Mouse (Mus musculus): ENCODE measurements at regions not wholly inside any gene's neighbourhood (a gene's known extent, or its start where the extent isn't known, plus 50 kb on each side); places are given as distances from the start of the nearest gene placed in this dataset.
"Not testable (repeated sequence)": the region's sequence is repeated elsewhere in the genome, so short reads cannot be mapped to it uniquely, and the experiment has no call there.

DNA sequence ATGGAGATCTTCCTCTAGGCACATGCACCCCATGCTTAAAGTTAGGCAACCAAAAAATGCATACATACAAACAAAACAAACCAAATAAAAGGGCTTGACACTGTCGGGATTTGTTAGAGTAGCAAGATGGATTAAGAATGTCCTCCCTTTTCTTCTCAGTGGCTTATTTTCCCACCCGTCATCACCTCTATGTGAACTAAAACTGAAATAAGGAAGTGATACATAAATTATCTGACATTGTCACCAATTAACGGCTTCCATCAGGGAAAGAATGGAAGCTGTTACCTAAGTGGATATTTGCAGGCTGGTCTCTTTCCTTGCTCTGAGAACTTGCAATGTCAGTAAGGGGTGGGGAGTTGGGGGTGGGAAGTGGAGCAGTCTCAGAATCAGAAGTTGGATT, 541.5 kb downstream of the Diaph3 start:
- DNase-seq (ENCODE audit: low spot score in 2 of 2) = no peak

DNA sequence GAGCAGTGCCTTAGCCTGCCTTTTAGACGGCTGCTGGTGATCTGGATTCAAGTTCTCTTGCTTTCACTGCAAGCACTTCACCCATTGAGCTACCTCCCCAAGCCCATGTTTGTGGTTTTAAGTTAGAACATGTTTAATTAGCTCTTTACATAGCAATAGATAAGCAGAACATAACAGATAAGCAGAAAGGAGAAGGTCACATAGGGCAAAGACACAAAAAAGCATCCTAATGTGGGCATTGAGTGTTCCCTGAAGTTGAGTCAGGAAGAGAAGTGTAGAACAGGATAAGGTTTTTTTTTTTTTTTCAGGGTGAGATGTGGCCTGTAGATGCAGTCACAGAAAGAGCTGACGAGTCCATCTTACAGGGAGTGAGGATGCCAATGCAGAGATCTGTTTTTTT, 552.5 kb downstream of the Diaph3 start:
- DNase-seq (ENCODE audit: low spot score in 2 of 2) = no peak

- not testable (repeated sequence) for DNase-seq (ENCODE audit: low spot score in 2 of 2)
Observed at GRCm38 (mm10) chr14:86585959-86586358, 555.1 kb downstream of the Diaph3 start.

DNA sequence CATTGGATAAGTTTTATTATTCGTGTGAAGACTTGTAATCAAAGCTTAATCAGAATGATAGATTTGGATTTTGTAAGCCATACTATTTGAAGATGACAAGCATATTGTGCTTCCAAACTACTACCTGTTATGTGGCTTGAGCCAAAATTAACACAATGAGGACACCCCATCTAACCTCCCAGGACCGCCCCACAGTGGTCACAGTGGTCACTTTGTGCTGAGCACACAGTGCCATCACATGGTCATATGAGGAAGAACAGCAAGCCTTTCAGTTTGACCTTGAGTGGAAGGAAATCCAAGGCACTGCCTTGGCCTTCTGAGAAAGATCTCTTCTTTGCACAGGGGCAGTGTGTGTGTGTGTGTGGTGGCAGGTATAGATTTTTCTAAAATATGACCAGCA, 578.3 kb downstream of the Diaph3 start:
- DNase-seq (ENCODE audit: low spot score in 2 of 2) = peak in 1 of 2 experiments; percentile 24

DNA sequence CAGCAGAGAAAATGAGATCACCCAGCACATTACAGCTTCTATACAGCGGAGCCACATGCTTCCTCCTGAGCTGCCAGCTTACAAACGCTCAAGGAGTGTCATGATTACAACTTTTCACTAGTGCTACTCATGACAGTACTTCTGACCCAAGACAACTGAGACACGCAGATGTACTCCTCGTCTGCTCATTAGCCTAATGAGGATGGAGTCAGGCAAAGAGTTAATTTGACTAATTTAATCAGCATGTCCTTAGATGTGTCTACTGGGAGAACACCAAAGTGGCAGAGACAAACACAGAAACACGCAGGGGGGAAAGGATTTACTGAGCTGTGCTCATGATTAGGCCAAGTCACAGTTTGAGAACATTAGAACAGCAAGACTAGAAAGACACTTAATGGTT, 603.0 kb downstream of the Diaph3 start:
- DNase-seq (ENCODE audit: low spot score in 2 of 2) = no peak

- no peak for DNase-seq (ENCODE audit: low spot score in 2 of 2)
Observed at GRCm38 (mm10) chr14:86536341-86537027, 604.6 kb downstream of the Diaph3 start.

DNA sequence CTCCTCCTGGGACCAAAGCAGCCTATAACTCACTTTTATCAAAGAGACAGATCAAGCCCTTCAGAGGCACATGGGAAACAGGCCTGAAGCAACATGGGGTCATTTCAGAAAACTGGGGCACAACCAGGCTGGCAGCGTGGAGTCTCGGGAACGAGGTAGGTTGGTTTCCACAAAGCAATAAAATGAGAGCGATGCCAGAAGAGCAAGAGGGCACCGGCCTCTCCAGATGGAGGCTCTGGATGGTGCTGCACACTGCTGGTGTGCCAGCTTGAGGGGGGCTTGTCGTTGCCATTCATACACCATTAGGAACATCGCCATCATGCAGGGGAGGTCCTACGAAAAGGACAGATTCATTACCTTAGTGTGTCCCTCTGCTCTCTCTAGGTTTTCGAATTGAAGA, 630.6 kb downstream of the Diaph3 start:
- no peak for DNase-seq (ENCODE audit: low spot score in 2 of 2)

DNA sequence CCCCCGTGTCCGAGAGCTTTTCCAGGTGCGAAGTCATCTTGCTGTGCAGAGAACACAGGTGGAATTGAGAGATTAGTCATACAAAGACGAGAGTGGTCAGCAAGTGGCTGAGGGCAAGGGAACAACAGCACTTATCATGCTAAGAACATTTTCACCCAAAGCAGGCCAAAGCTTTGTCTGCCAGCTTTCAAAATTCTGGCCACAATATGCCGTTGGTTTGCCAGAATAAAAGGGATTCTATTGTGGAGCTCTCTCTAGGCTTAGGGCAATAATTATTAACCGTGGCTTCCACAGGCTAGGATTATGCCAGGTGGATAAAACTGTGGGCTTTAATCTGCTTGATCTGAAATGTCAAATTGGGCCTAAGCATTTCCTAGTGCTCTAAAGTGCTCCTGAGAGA, 631.3 kb downstream of the Diaph3 start:
- DNase-seq (ENCODE audit: low spot score in 2 of 2) = no peak

GRCm38 (mm10) chr14:86506286-86506685, 634.7 kb downstream of the Diaph3 start:
- no peak for DNase-seq (ENCODE audit: low spot score in 2 of 2)

GRCm38 (mm10) chr14:86490826-86491225, 650.2 kb downstream of the Diaph3 start:
- DNase-seq (ENCODE audit: low spot score in 2 of 2) = no peak

DNA sequence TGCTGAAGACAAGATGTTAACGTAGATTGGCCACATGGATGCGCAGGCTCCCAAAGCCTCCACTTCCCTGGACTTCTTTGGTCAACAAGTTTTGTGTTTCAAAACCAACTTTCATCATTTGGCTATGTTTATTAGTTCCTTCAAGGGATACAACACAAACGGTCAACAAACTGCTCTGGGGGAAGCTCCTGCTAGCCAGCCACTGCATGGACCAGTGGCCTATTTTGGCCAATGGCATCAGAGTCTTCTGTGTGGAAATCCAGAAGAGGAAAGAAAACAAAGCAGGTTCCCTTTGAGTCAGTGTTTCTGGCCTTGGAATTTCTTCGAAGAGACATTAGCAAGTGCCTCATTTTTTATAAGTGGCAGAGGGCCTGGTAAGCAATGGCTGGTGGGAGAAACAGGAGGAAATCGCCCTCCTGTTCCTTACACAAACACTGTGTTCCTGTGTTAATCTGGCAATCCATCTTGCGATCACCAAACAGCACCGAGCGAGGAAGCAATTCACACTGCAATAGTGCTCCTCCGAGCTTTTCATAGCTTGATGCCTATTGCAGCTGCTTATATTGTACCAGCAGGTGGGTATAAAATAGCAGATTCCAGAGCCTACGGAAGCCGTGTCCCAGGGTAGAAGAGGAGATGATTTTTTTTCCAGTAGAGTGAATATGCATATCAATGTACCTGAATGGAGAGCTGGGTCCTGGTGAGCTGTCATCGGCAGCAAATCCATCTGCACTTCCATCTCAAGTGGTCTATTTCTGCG, 651.0 kb downstream of the Diaph3 start:
- DNase-seq (ENCODE audit: low spot score in 2 of 2) = no peak

DNA sequence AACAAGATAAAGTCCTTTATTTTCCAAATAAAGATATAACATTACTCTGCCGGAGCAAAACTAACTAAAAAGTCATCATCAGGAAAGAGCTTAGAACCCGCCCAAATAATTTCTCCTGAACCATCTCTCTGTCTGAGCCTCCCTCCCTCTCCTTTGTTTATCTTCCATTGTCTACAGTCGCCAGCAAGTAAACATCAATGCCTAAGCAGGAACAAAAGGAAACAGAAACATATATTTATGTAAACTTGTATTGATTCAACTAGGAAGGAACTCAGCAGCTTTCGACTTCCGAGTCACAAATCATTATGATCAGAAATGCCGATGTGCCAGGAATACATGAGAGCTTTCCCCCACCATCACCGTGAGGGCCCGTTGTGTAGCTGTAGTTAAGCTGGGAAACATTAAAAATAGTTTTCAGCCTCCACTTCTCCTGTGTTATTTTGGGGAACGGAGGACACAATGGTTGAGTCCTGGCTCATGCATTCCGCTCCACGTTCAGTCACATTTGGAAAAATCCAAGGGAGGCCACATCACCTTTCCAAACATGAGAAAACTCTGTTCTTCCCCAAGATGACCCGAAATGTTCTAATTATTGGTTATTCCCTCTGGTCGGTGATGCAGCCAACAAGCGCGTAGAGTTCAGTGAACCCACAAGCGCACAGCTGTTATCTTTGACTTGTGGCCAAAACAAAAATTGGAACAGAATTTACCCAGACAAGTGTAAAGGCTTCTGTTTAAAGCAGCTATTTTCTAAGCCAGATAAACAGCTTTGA, 651.8 kb downstream of the Diaph3 start:
- DNase-seq (ENCODE audit: low spot score in 2 of 2) = peak in 1 of 2 experiments; percentile 50

DNA sequence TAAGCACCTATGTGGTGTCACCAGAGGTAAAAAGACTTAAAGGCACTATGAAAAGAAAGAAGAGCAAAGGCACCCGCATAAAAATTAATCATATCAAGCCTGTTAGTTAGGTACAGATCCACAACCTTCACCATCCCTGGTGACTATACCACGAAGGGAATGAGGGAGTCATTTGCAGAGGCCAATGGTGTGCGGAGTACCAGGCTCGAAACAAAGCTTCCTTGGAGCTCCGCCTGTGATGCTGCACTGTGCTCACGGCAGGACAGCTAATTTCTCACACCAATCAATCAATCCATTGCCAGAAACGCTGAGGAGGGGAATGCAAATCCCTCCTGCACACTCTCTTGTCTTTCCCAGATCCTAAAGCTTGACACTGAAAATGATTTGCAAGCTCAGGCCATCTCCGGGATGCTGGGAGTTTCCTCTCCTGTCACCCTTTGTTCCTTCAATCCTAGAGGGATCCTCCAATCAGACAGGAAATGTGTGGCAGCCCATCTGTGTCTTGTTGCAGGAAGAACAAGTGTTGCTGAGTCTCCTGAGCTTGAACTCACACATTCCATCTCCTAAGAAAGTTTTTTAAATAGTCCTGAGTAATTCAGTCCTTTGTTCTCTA, 653.6 kb downstream of the Diaph3 start:
- no peak for DNase-seq (ENCODE audit: low spot score in 2 of 2)

DNA sequence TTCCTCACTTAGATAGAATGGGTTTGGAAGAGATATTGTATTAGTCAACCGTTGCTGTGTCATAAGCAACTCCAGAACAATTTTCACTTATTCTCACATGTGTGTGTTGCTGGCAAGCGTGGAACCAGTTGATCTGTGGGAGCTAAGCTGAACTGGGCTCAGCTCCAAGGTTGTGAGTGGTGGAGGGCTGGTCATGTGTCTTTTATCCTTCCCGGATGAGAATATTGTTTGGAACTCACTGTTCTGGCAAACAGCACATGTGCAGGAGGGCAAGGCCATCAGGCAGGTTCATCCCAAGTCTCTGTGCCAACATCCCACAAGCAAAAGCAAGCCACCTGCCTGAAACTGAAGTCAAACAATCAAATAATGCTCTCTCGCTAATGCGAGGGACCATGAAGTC, 656.8 kb downstream of the Diaph3 start:
- peak in 1 of 2 experiments; percentile 20 for DNase-seq (ENCODE audit: low spot score in 2 of 2)

GRCm38 (mm10) chr14:86473604-86474003, 667.4 kb downstream of the Diaph3 start:
- DNase-seq (ENCODE audit: low spot score in 2 of 2) = no peak

- no peak for DNase-seq (ENCODE audit: low spot score in 2 of 2)
Observed at GRCm38 (mm10) chr14:86470462-86470861, 670.6 kb downstream of the Diaph3 start.

DNA sequence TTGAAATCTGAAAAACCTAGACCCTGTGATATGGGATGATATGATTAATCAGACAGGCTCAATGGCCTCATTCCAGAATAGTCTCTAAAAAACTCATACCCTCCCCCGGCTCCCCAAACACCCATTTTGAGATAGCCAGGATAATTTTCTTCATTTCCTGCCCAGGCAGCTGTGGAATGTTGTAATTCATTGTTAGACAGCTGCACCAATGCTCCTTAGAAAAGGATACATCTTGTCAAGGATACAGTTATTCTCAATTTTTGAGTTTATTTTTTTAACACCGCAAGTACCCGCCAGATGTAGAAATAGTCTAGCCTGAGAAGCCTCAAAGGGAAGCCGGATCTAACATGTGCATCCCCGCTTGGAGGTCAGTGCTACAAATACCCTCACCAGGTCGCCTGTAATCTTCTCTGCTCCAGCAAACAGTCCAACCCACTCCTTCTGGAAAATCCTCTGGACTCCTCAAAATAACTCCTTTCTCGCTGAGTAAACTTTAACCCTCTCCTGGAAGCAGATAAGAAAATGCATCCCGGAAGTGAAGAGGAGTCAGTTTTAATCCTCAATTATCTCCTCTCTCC, 673.1 kb downstream of the Diaph3 start:
- no peak for DNase-seq (ENCODE audit: low spot score in 2 of 2)

DNA sequence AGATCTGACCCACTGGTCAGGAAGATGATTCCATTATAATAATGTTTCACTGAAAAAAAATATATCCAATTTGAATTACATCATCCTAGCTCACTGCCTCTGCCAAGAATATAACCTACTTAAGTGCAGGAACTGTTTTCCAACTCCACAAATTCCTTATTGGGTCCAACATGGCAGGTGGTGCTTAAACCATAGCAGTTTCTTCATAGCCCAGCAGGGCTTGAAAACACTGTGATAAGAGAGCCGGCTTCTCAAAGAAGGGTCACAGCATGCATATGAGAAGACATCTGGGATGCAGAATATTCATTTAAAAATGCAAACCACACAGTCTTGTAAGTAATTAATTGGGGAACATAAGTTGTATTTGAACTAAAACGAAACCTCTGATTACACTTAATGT, 677.6 kb downstream of the Diaph3 start:
- DNase-seq (ENCODE audit: low spot score in 2 of 2) = no peak

DNA sequence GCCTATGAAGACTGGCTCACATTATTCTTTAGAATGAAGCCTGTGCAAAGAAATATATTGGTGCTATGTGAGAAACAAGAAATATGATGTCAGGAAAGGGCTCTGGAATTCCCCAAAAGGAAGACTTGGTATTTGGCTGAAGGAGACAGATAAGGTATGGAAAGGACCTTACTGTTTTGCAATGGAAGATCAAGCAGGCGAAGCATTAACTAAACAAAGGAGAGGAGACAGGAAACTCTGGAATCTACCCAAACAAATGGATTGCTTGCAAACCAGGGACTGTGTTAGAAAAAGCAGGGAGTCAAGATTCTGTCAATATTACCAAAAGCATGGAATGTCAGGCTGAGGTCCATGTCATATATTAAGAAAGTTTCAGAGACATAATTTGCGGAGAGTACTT, 687.9 kb downstream of the Diaph3 start:
- DNase-seq (ENCODE audit: low spot score in 2 of 2) = no peak

DNA sequence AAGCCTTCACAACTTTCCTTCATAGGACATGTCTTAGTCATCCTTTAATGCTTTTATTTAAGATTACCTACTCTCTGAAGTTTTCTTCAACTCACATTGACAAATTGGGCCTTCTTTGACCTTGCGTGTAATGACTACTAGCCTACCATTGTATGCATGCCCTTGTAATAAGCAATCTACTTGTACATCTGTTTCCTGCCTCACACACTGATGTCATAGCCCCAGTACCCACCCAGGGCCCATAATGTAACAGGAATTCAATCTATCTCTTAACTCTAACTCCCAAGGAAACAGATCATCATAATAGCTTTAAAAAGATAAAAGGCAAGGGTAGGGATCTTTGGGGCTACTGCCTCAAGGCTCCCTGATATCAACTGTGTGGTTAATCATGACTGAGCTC, 690.4 kb downstream of the Diaph3 start:
- no peak for DNase-seq (ENCODE audit: low spot score in 2 of 2)

DNA sequence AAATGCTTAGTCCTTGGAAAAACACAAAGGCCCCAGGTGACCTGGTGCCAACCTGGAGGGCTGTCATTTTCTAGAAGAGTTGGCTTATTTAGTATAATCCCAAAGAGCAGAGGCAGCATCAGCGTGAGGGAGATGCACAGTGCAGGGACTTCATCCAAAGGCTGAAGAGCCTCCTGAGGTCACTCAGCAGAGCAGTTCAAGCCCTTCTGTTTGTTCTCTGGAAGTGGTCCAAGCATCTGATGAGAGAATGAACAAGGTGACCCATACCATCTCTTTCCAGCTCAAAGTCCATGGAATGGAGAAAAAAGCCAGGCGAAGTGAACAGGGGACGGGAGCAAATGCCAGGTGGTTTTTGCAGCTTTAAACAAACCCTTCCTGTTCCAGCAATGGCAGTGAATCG, 695.9 kb downstream of the Diaph3 start:
- DNase-seq (ENCODE audit: low spot score in 2 of 2) = no peak
